Mouse (Mus musculus): ENCODE measurements around the gene Etv6. TPM values are rescaled to one million over a fixed set of nuclear protein-coding genes. Genes with fewer than 3 reads are reported as not detected.

The Etv6 gene
- polyA plus RNA-seq, 1 experiment from 2014 or later, result 12.6 TPM

DNA sequence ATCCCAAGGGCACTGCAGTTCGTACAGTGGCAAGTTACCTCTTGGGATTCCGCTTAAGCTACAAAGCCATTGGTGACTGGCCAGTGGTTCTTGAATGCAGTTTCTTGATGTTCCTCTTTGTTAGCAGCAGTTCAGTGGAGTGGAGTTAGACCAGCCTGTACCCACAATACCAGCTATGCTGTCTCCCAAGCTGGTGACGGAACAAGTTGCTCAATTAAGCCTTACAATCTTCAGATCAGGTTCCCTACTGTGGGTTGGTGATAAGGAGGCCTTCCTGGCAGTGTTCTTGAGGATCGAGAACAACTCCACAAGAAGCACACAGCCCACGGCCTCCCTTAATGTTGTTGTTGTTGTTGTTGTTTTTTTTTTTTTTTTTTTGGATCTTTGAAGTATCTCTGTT lies 95.3 kb downstream of the Etv6 start:
- H3K9me3 ChIP-seq (ENCODE audit: control insufficient read depth, low read length), result no peaks in the 10 kb centered on the region; the same call in 1 of the 2 replicates
- peaks cover 9% of the 10 kb centered on the region; the same call in 1 of the 2 replicates for H3K36me3 ChIP-seq (ENCODE audit: control insufficient read depth, insufficient read depth, low read length)
- 82% methylated on average over 5 of the region's 5 CpGs for WGBS
- H3K27ac ChIP-seq (ENCODE audit: low read length), result no peak overlapping the region
- H3K4me2 ChIP-seq (ENCODE audit: low read depth, low read length), result no peak overlapping the region
- no peak for ATAC-seq (ENCODE audit: low read depth)
- no peaks in the 10 kb centered on the region for H3K27me3 ChIP-seq (ENCODE audit: control insufficient read depth, insufficient read depth, low read depth, low read length)
- H3K4me3 ChIP-seq (ENCODE audit: low read length), result no peak overlapping the region
- H3K9ac ChIP-seq (ENCODE audit: low read length), result no peak overlapping the region
- H3K4me1 ChIP-seq (replicated peaks; ENCODE audit: control insufficient read depth, insufficient read depth, low read length), result peaks cover 7% of the 10 kb centered on the region; the same call in 1 of the 2 replicates

DNA sequence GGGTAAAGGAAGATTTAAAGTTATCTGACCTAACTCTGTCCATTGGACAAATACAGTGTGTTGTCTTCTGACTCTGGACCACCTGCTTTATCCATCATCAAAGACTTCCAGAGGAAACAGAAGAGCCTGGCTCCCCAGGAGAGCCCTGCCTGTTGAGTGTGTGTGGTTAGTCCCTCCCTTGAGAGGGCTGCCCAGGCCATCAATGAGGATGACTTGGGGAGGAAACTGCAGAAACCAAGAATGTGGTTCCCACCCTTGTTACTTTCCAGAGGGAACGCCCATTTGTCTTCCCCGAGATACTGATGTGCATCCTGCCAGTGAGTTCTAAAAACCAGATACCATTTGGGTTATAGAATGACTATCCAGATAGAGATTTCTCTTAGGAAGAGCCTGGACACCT lies 96.1 kb downstream of the Etv6 start:
- H3K27me3 ChIP-seq (ENCODE audit: control insufficient read depth, insufficient read depth, low read depth, low read length), result no peaks in the 10 kb centered on the region
- no peak overlapping the region for H3K4me3 ChIP-seq (ENCODE audit: low read length)
- WGBS, result 88% methylated on average over 2 of the region's 2 CpGs
- no peak overlapping the region for H3K4me2 ChIP-seq (ENCODE audit: low read depth, low read length)
- peaks cover 9% of the 10 kb centered on the region; the same call in 1 of the 2 replicates for H3K36me3 ChIP-seq (ENCODE audit: control insufficient read depth, insufficient read depth, low read length)
- no peak for ATAC-seq (ENCODE audit: low read depth)
- no peak overlapping the region for H3K27ac ChIP-seq (ENCODE audit: low read length)
- no peak overlapping the region for H3K9ac ChIP-seq (ENCODE audit: low read length)
- H3K9me3 ChIP-seq (ENCODE audit: control insufficient read depth, low read length), result no peaks in the 10 kb centered on the region; the same call in 1 of the 2 replicates
- peaks cover 7% of the 10 kb centered on the region; the same call in 1 of the 2 replicates for H3K4me1 ChIP-seq (replicated peaks; ENCODE audit: control insufficient read depth, insufficient read depth, low read length)

DNA sequence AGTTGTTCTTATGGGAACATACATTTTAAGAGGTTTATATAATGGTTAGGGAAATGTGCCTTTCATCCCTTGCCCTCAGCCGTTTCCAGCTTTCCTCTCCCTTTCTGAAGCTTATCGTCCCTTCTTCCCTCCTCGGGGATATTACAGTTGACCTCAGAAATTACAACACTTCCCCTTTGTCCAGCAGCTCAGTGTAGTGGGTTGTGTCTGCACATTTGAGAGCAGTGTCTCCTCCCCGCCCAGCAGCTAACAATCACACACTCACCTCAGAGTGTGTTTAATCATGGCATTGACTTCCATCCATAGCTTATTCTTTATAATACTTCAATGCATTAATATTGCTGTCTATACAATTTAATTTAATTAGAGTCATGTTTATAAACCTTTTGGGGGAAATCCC lies 98.3 kb downstream of the Etv6 start:
- Histone ChIP-seq H3K9ac (ENCODE audit: low read length) (no peak overlapping the region), H3K4me1 (replicated peaks; ENCODE audit: control insufficient read depth, insufficient read depth, low read length) (peaks cover 17% of the 10 kb centered on the region; the same call in 1 of the 2 replicates), H3K36me3 (ENCODE audit: control insufficient read depth, insufficient read depth, low read length) (peaks cover 7% of the 10 kb centered on the region), H3K4me2 (ENCODE audit: low read depth, low read length) (no peak overlapping the region), H3K9me3 (ENCODE audit: control insufficient read depth, low read length) (no peaks in the 10 kb centered on the region; the same call in 1 of the 2 replicates), H3K4me3 (ENCODE audit: low read length) (no peak overlapping the region), H3K27ac (ENCODE audit: low read length) (no peak overlapping the region), H3K27me3 (ENCODE audit: control insufficient read depth, insufficient read depth, low read depth, low read length) (no peaks in the 10 kb centered on the region)
- 38% methylated on average over 4 of the region's 4 CpGs for WGBS
- no peak for ATAC-seq (ENCODE audit: low read depth)

- Histone ChIP-seq H3K9me3 (ENCODE audit: control insufficient read depth, low read length) (no peaks in the 10 kb centered on the region), H3K4me1 (replicated peaks; ENCODE audit: control insufficient read depth, insufficient read depth, low read length) (peaks cover 18% of the 10 kb centered on the region; the same call in 1 of the 2 replicates), H3K4me2 (ENCODE audit: low read depth, low read length) (no peak overlapping the region), H3K27me3 (ENCODE audit: control insufficient read depth, insufficient read depth, low read depth, low read length) (no peaks in the 10 kb centered on the region), H3K4me3 (ENCODE audit: low read length) (no peak overlapping the region), H3K27ac (ENCODE audit: low read length) (no peak overlapping the region), H3K9ac (ENCODE audit: low read length) (no peak overlapping the region), H3K36me3 (ENCODE audit: control insufficient read depth, insufficient read depth, low read length) (no peaks in the 10 kb centered on the region; the same call in none of the 2 replicates)
- 75% methylated on average over 9 of the region's 9 CpGs for WGBS
- ATAC-seq (ENCODE audit: low read depth), result no peak
Observed at GRCm38 (mm10) chr6:134134821-134135323, 99.4 kb downstream of the Etv6 start.

GRCm38 (mm10) chr6:134136315-134136714 lies 100.8 kb downstream of the Etv6 start:
- WGBS, result 80% methylated on average over 3 of the region's 3 CpGs
- H3K4me2 ChIP-seq (ENCODE audit: low read depth, low read length), result no peak overlapping the region
- H3K9me3 ChIP-seq (ENCODE audit: control insufficient read depth, low read length), result no peaks in the 10 kb centered on the region
- ATAC-seq (ENCODE audit: low read depth), result no peak
- peaks cover 12% of the 10 kb centered on the region; the same call in 1 of the 2 replicates for H3K4me1 ChIP-seq (replicated peaks; ENCODE audit: control insufficient read depth, insufficient read depth, low read length)
- no peak overlapping the region for H3K9ac ChIP-seq (ENCODE audit: low read length)
- H3K4me3 ChIP-seq (ENCODE audit: low read length), result no peak overlapping the region
- no peaks in the 10 kb centered on the region; the same call in none of the 2 replicates for H3K36me3 ChIP-seq (ENCODE audit: control insufficient read depth, insufficient read depth, low read length)
- H3K27me3 ChIP-seq (ENCODE audit: control insufficient read depth, insufficient read depth, low read depth, low read length), result no peaks in the 10 kb centered on the region
- no peak overlapping the region for H3K27ac ChIP-seq (ENCODE audit: low read length)

DNA sequence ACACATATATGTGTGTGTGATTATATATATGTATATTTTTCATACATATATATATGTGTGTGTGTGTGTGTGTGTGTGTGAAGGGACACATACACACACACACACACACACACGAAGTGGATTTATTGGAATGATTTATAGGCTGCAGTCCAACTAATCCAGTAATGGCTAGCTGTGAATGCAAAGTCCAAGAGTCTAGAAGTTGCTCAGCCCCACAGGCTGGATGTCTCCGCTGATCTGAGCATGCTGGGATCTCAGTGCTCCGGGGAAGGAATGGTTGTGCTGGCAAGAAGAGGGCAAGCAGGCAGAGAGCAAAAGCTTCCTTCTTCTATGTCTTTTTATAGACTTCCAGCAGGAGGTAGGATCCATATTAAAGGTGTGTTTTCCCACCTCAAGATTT lies 103.9 kb downstream of the Etv6 start:
- ATAC-seq (ENCODE audit: low read depth), result no peak
- 83% methylated on average over 3 of the region's 3 CpGs for WGBS

GRCm38 (mm10) chr6:134140718-134141615 lies 105.5 kb downstream of the Etv6 start:
- H3K9ac ChIP-seq (ENCODE audit: low read length), result no peak overlapping the region
- 57% methylated on average over 16 of the region's 16 CpGs for WGBS
- H3K4me3 ChIP-seq (ENCODE audit: low read length), result no peak overlapping the region
- H3K27me3 ChIP-seq (ENCODE audit: control insufficient read depth, insufficient read depth, low read depth, low read length), result no peaks in the 10 kb centered on the region
- H3K27ac ChIP-seq (ENCODE audit: low read length), result no peak overlapping the region
- H3K4me1 ChIP-seq (replicated peaks; ENCODE audit: control insufficient read depth, insufficient read depth, low read length), result peaks cover 42% of the 10 kb centered on the region
- H3K4me2 ChIP-seq (ENCODE audit: low read depth, low read length), result no peak overlapping the region
- no peaks in the 10 kb centered on the region; the same call in none of the 2 replicates for H3K36me3 ChIP-seq (ENCODE audit: control insufficient read depth, insufficient read depth, low read length)
- H3K9me3 ChIP-seq (ENCODE audit: control insufficient read depth, low read length), result no peaks in the 10 kb centered on the region
- ATAC-seq (ENCODE audit: low read depth), result no peak

More for the DNA sequence above, 103.9 kb downstream of the Etv6 start:
- Histone ChIP-seq H3K27me3 (ENCODE audit: control insufficient read depth, insufficient read depth, low read depth, low read length) (no peaks in the 10 kb centered on the region), H3K4me1 (replicated peaks; ENCODE audit: control insufficient read depth, insufficient read depth, low read length) (peaks cover 35% of the 10 kb centered on the region), H3K9ac (ENCODE audit: low read length) (no peak overlapping the region), H3K27ac (ENCODE audit: low read length) (no peak overlapping the region), H3K4me2 (ENCODE audit: low read depth, low read length) (no peak overlapping the region), H3K9me3 (ENCODE audit: control insufficient read depth, low read length) (no peaks in the 10 kb centered on the region), H3K4me3 (ENCODE audit: low read length) (no peak overlapping the region), H3K36me3 (ENCODE audit: control insufficient read depth, insufficient read depth, low read length) (no peaks in the 10 kb centered on the region; the same call in none of the 2 replicates)

DNA sequence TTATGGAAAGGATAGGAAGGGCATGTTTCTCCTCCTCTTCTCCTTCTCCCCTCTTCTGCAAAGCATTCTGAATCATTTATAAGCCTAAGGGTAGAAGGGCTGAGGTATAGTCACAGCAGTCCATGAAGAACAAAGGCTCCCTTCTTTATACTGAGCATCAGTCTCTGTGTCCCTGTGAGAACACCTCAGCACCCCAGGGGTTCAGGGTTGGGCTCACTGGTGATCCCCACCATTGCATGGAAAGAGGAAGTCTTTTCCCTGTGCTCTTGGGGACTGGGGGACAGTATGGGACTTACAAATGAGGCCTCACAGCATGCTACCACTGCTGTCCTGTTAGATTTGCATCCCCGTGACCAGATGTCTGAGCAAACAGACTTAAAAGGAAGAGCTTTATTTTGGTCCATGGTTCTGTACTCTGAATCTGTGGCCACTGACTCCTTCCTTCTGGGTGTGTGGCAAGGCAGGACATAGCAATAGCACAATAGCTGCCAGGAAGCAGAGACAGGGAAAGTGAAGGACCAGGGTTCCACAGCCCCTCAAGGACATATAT lies 106.2 kb downstream of the Etv6 start:
- H3K27ac ChIP-seq (ENCODE audit: low read length), result no peak overlapping the region
- no peak overlapping the region for H3K9ac ChIP-seq (ENCODE audit: low read length)
- H3K9me3 ChIP-seq (ENCODE audit: control insufficient read depth, low read length), result no peaks in the 10 kb centered on the region
- H3K4me3 ChIP-seq (ENCODE audit: low read length), result no peak overlapping the region
- WGBS, result 74% methylated on average over 1 of the region's 1 CpGs
- no peak overlapping the region for H3K4me2 ChIP-seq (ENCODE audit: low read depth, low read length)
- H3K27me3 ChIP-seq (ENCODE audit: control insufficient read depth, insufficient read depth, low read depth, low read length), result no peaks in the 10 kb centered on the region
- no peak for ATAC-seq (ENCODE audit: low read depth)
- no peaks in the 10 kb centered on the region; the same call in none of the 2 replicates for H3K36me3 ChIP-seq (ENCODE audit: control insufficient read depth, insufficient read depth, low read length)
- peaks cover 42% of the 10 kb centered on the region for H3K4me1 ChIP-seq (replicated peaks; ENCODE audit: control insufficient read depth, insufficient read depth, low read length)

DNA sequence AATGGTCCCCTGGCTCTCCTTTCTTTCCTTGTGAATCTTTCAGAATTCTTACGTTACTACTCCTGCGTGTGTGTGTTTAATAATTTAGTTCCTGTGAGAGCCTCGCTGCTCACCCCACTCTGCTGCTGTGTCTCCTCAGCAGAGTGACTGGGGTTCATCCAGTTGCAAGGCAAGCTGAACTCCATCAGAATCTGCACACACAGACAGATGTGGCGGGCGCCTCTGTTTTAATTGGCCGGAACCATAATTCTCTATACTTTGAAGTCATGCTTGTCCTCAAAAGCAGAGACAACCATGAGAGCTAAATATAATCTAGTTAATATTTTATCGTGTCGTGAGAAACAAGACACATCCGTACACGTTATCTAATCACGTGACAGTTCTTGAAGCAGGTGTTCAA lies 107.2 kb downstream of the Etv6 start:
- Histone ChIP-seq H3K27ac (ENCODE audit: low read length) (no peak overlapping the region; the same call in 1 of the 2 replicates), H3K27me3 (ENCODE audit: control insufficient read depth, insufficient read depth, low read depth, low read length) (no peaks in the 10 kb centered on the region), H3K9me3 (ENCODE audit: control insufficient read depth, low read length) (no peaks in the 10 kb centered on the region), H3K4me3 (ENCODE audit: low read length) (no peak overlapping the region), H3K36me3 (ENCODE audit: control insufficient read depth, insufficient read depth, low read length) (no peaks in the 10 kb centered on the region; the same call in none of the 2 replicates), H3K4me1 (replicated peaks; ENCODE audit: control insufficient read depth, insufficient read depth, low read length) (peaks cover 46% of the 10 kb centered on the region), H3K9ac (ENCODE audit: low read length) (no peak overlapping the region), H3K4me2 (ENCODE audit: low read depth, low read length) (no peak overlapping the region)
- 57% methylated on average over 11 of the region's 11 CpGs for WGBS
- no peak for ATAC-seq (ENCODE audit: low read depth)
